Mouse (Mus musculus) CH12.LX (cell line): Measurements from ENCODE around the gene Zhx3. TPM values are rescaled to one million over a fixed set of nuclear protein-coding genes. Genes with fewer than 3 reads are reported as not detected.

ENCODE experiments used
- DNase-seq: peaks from one replicate; pipeline ENCODE4 v3.0.0-alpha.2; 2013; ENCODE audit errors: extremely low read depth
- H3K27ac ChIP-seq: 2 replicates; pipeline ENCODE4 v1.5.1; 2012; ENCODE audit warnings: low read depth, mild to moderate bottlenecking, control low read depth, moderate library complexity; ENCODE audit not compliant: insufficient read depth
- H3K27me3 ChIP-seq: replicated peaks from 2 replicates; pipeline ENCODE3; 2012; ENCODE audit warnings: inconsistent platforms
- H3K36me3 ChIP-seq, 2 experiments: replicated peaks in 1 of 2; 2 replicates each; pipeline versions ENCODE3 to v1.6.1; 2012; ENCODE audit warnings: inconsistent platforms in 1 of 2, low read length in 1 of 2, mild to moderate bottlenecking in 1 of 2, mixed read lengths in 1 of 2, moderate library complexity in 1 of 2; ENCODE audit not compliant: control insufficient read depth in 1 of 2, insufficient read depth in 1 of 2
- H3K4me1 ChIP-seq, 2 experiments: 2 replicates each; pipeline ENCODE4 v1.6.1; 2012; ENCODE audit warnings: inconsistent platforms in 1 of 2, moderate library complexity in 1 of 2; ENCODE audit not compliant: insufficient read depth in 2 of 2, control insufficient read depth in 1 of 2
- H3K4me2 ChIP-seq: 2 replicates; pipeline ENCODE4 v1.6.1; 2012; ENCODE audit warnings: low read depth, mild to moderate bottlenecking, control low read depth; ENCODE audit not compliant: poor library complexity, insufficient read depth, severe bottlenecking
- H3K4me3 ChIP-seq, 3 experiments: fragments of 150-350 bp in 1 of 3; sonication (generic) in 1 of 3; replicated peaks in 1 of 3; 2 replicates each; pipeline versions ENCODE3 to v1.5.1; 2011 to 2012; ENCODE audit warnings: low read depth in 2 of 3, low read length in 2 of 3, mild to moderate bottlenecking in 2 of 3, moderate library complexity in 2 of 3, control low read depth in 1 of 3, improper control_type of control experiment in 1 of 3, inconsistent platforms in 1 of 3, mixed read lengths in 1 of 3; ENCODE audit not compliant: poor library complexity in 1 of 3
- H3K79me2 ChIP-seq: replicated peaks from 2 replicates; pipeline ENCODE4 v1.6.1; 2012; ENCODE audit warnings: mild to moderate bottlenecking, moderate library complexity; ENCODE audit not compliant: control insufficient read depth, poor library complexity, insufficient read depth, severe bottlenecking; ENCODE audit errors: extremely low read depth
- H3K9ac ChIP-seq: 2 replicates; pipeline ENCODE4 v1.6.1; 2012; ENCODE audit warnings: low read depth, mild to moderate bottlenecking, control low read depth, moderate library complexity; ENCODE audit not compliant: insufficient read depth
- H3K9me3 ChIP-seq: replicated peaks from 2 replicates; pipeline ENCODE3; 2012; ENCODE audit warnings: low read length, inconsistent platforms, mixed read lengths
- BHLHE40 ChIP-seq: IDR thresholded peaks from 2 replicates; pipeline ENCODE4 v1.6.1; 2011; ENCODE audit warnings: mild to moderate bottlenecking, low read depth, low read length, improper control_type of control experiment
- CHD1 ChIP-seq: IDR thresholded peaks from 2 replicates; pipeline ENCODE4 v1.6.1; 2012; ENCODE audit warnings: low read depth, low read length, improper control_type of control experiment, inconsistent platforms
- CHD2 ChIP-seq: IDR thresholded peaks from 2 replicates; pipeline ENCODE4 v1.6.1; 2011; ENCODE audit warnings: low read length, improper control_type of control experiment
- CTCF ChIP-seq, 2 experiments: IDR thresholded peaks in 1 of 2; conservative IDR thresholded peaks in 1 of 2; 2 replicates each; pipeline ENCODE4 v1.5.1; 2011 to 2012; ENCODE audit warnings: low read depth in 2 of 2, low read length in 2 of 2, improper control_type of control experiment in 1 of 2, inconsistent platforms in 1 of 2, mild to moderate bottlenecking in 1 of 2, moderate library complexity in 1 of 2
- E2F4 ChIP-seq: IDR thresholded peaks from 2 replicates; pipeline ENCODE4 v1.6.1; 2011; ENCODE audit warnings: low read depth, low read length, improper control_type of control experiment; ENCODE audit not compliant: insufficient replicate concordance
- ELF1 ChIP-seq: IDR thresholded peaks from 2 replicates; pipeline ENCODE4 v1.6.1; 2014; ENCODE audit warnings: low read depth, mild to moderate bottlenecking, inconsistent platforms, low read length, improper control_type of control experiment
- EP300 ChIP-seq: IDR thresholded peaks from 2 replicates; pipeline ENCODE4 v1.6.1; 2011; ENCODE audit warnings: low read length, improper control_type of control experiment
- ETS1 ChIP-seq: conservative IDR thresholded peaks from 2 replicates; pipeline ENCODE4 v1.6.1; 2012; ENCODE audit warnings: low read depth, mild to moderate bottlenecking, inconsistent platforms, low read length, improper control_type of control experiment, moderate library complexity
- GABPA ChIP-seq: IDR thresholded peaks from 2 replicates; pipeline ENCODE4 v1.6.1; 2012; ENCODE audit warnings: low read depth, low read length, improper control_type of control experiment, inconsistent platforms; ENCODE audit not compliant: insufficient replicate concordance
- HCFC1 ChIP-seq: IDR thresholded peaks from 2 replicates; pipeline ENCODE4 v1.6.1; 2012; ENCODE audit warnings: low read depth, mild to moderate bottlenecking, inconsistent platforms, low read length, improper control_type of control experiment
- IRF4 ChIP-seq: IDR thresholded peaks from 2 replicates; pipeline ENCODE4 v1.6.1; 2014; ENCODE audit warnings: low read depth, mild to moderate bottlenecking, inconsistent platforms, low read length, improper control_type of control experiment
- JUN ChIP-seq: IDR thresholded peaks from 2 replicates; pipeline ENCODE4 v1.6.1; 2011; ENCODE audit warnings: low read depth, mild to moderate bottlenecking, low read length, improper control_type of control experiment, moderate library complexity; ENCODE audit not compliant: insufficient read depth
- JUND ChIP-seq: conservative IDR thresholded peaks from 2 replicates; pipeline ENCODE4 v1.6.1; 2011; ENCODE audit warnings: low read depth, low read length, improper control_type of control experiment
- KAT2A ChIP-seq: IDR thresholded peaks from 2 replicates; pipeline ENCODE4 v1.6.1; 2012; ENCODE audit warnings: low read length, improper control_type of control experiment, inconsistent platforms; ENCODE audit not compliant: insufficient replicate concordance
- MAFK ChIP-seq: IDR thresholded peaks from 2 replicates; pipeline ENCODE4 v1.6.1; 2011; ENCODE audit warnings: low read length, improper control_type of control experiment; ENCODE audit not compliant: insufficient replicate concordance
- MAX ChIP-seq: IDR thresholded peaks from 2 replicates; pipeline ENCODE4 v1.6.1; 2011; ENCODE audit warnings: low read length, improper control_type of control experiment
- MAZ ChIP-seq: IDR thresholded peaks from 2 replicates; pipeline ENCODE4 v1.6.1; 2012; ENCODE audit warnings: low read depth, mild to moderate bottlenecking, inconsistent platforms, low read length, improper control_type of control experiment, moderate library complexity
- MEF2A ChIP-seq: IDR thresholded peaks from 2 replicates; pipeline ENCODE4 v1.6.1; 2014; ENCODE audit warnings: low read depth, mild to moderate bottlenecking, inconsistent platforms, low read length, improper control_type of control experiment, borderline replicate concordance
- MXI1 ChIP-seq: IDR thresholded peaks from 2 replicates; pipeline ENCODE4 v1.6.1; 2011; ENCODE audit warnings: mild to moderate bottlenecking, low read depth, low read length, improper control_type of control experiment
- MYC ChIP-seq: IDR thresholded peaks from 2 replicates; pipeline ENCODE4 v1.6.1; 2011; ENCODE audit warnings: low read depth, mild to moderate bottlenecking, improper control_type of control experiment, low read length
- NELFE ChIP-seq: IDR thresholded peaks from 2 replicates; pipeline ENCODE4 v1.6.1; 2011; ENCODE audit warnings: low read depth, low read length, improper control_type of control experiment
- NRF1 ChIP-seq: IDR thresholded peaks from 2 replicates; pipeline ENCODE4 v1.6.1; 2014; ENCODE audit warnings: low read depth, mild to moderate bottlenecking, inconsistent platforms, low read length, improper control_type of control experiment, moderate library complexity
- PAX5 ChIP-seq: IDR thresholded peaks from 2 replicates; pipeline ENCODE4 v1.6.1; 2012; ENCODE audit warnings: low read length, inconsistent platforms, mixed read lengths
- POLR2A ChIP-seq: IDR thresholded peaks from 2 replicates; pipeline ENCODE4 v1.6.1; 2011; ENCODE audit warnings: low read depth, mild to moderate bottlenecking, improper control_type of control experiment, low read length
- POLR2AphosphoS2 ChIP-seq: IDR thresholded peaks from 2 replicates; pipeline ENCODE4 v1.6.1; 2011; ENCODE audit warnings: low read depth, low read length, improper control_type of control experiment
- RCOR1 ChIP-seq: conservative IDR thresholded peaks from 2 replicates; pipeline ENCODE4 v1.6.1; 2012; ENCODE audit warnings: low read depth, mild to moderate bottlenecking, inconsistent platforms, low read length, improper control_type of control experiment
- SIN3A ChIP-seq: IDR thresholded peaks from 2 replicates; pipeline ENCODE4 v1.6.1; 2012; ENCODE audit warnings: low read length, improper control_type of control experiment, inconsistent platforms
- SMC3 ChIP-seq: IDR thresholded peaks from 2 replicates; pipeline ENCODE4 v1.6.1; 2011; ENCODE audit warnings: low read depth, low read length, improper control_type of control experiment
- TBP ChIP-seq: conservative IDR thresholded peaks from 2 replicates; pipeline ENCODE4 v1.6.1; 2011; ENCODE audit warnings: low read depth, low read length, improper control_type of control experiment
- TCF12 ChIP-seq: IDR thresholded peaks from 2 replicates; pipeline ENCODE4 v1.6.1; 2014; ENCODE audit warnings: low read depth, mild to moderate bottlenecking, inconsistent platforms, low read length, improper control_type of control experiment
- UBTF ChIP-seq: IDR thresholded peaks from 2 replicates; pipeline ENCODE4 v1.6.1; 2012; ENCODE audit warnings: low read depth, mild to moderate bottlenecking, inconsistent platforms, low read length, improper control_type of control experiment, moderate library complexity
- USF1 ChIP-seq: IDR thresholded peaks from 2 replicates; pipeline ENCODE4 v1.6.1; 2014; ENCODE audit warnings: low read depth, mild to moderate bottlenecking, inconsistent platforms, low read length, improper control_type of control experiment
- USF2 ChIP-seq: conservative IDR thresholded peaks from 2 replicates; pipeline ENCODE4 v1.6.1; 2011; ENCODE audit warnings: low read depth, low read length, improper control_type of control experiment
- ZC3H11A ChIP-seq: IDR thresholded peaks from 2 replicates; pipeline ENCODE4 v1.6.1; 2012; ENCODE audit warnings: low read depth, mild to moderate bottlenecking, inconsistent platforms, low read length, improper control_type of control experiment
- ZKSCAN1 ChIP-seq: IDR thresholded peaks from 2 replicates; pipeline ENCODE4 v1.6.1; 2012; ENCODE audit warnings: low read depth, inconsistent platforms, low read length, improper control_type of control experiment, borderline replicate concordance
- ZMIZ1 ChIP-seq: IDR thresholded peaks from 2 replicates; pipeline ENCODE4 v1.6.1; 2012; ENCODE audit warnings: low read depth, mild to moderate bottlenecking, inconsistent platforms, low read length, improper control_type of control experiment
- ZNF384 ChIP-seq: IDR thresholded peaks from 2 replicates; pipeline ENCODE4 v1.6.1; 2012; ENCODE audit warnings: low read depth, low read length, improper control_type of control experiment, inconsistent platforms
- dilution Hi-C: fragments of 300-500 bp; cut with MboI; formaldehyde crosslinking; loops from 2 replicates; pipeline ENCODE4 v1.14.3; 2020; ENCODE audit warnings: low sequenced_read_pairs; ENCODE audit not compliant: extremely low pct_unique_long_range_greater_than_20kb, extremely low pct_ligation_motif_present
- in situ Hi-C: fragments of 300-500 bp; cut with MboI; formaldehyde crosslinking; loops from 3 replicates; pipeline ENCODE4 v1.14.3; 2019; ENCODE audit warnings: low sequenced_read_pairs, low pct_ligation_motif_present, low pct_unique_long_range_greater_than_20kb, mixed read lengths
- polyA plus RNA-seq: library from polyadenylated mRNA; unstranded; fragments of >175 nt; gene quantifications from 2 replicates; pipeline ENCODE4 v1.2.1, GENCODE M21; 2012; ENCODE audit warnings: low read depth; ENCODE audit not compliant: insufficient read length
- total RNA-seq, 2 experiments: library from RNA; depleted of rRNA; stranded (reverse); fragments of 300-350 nt in 1 of 2; fragments of >200 nt in 1 of 2; gene quantifications; 2 replicates each; pipeline ENCODE4 v1.2.3; 2012 to 2014

Gene Zhx3
- total RNA-seq (2012; rRNA removed) (3.7 and 4.2 TPM in 2 replicates), total RNA-seq (2014; rRNA removed) (1.3 and 1.7 TPM in 2 replicates), polyA plus RNA-seq (2.6 and 4.4 TPM in 2 replicates)

DNA sequence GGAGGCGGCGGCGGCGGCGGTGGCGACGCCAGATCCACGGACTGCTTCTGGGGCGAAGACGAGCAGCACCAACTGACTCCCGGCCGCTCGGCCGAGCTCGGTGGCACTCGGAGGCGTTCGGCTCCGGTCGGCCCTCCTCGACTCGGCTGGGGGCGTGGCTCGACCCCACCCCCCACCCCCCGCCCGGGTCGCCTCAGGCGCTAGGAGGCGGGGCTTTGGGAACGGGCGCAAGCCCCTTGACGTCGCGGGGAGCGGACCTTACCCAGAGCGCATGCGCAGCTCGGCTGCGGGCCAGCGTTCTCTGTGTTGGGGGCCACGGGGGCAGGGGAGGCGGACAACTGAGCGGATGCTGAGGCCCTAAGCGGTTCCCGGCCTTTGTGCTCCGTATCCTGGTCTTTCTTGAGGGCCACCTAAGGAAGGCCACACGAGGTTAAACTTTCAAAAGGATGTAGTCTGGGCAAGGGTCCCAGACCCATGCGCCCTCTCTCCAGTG lies at the start of gene Zhx3:
Gene Zhx3 (minus strand): TSS at position 109 of the 493 bp plus-strand sequence.
- dilution Hi-C loops = no loop called here
- in situ Hi-C loops = no loop called here
- Histone ChIP-seq H3K27me3 (no peaks in the 10 kb centered on the region), H3K9me3 (peaks cover 5% of the 10 kb centered on the region), H3K79me2 (peaks cover 2% of the 10 kb centered on the region; the same call in 1 of the 2 replicates), H3K4me2 (peak within 1 kb of the TSS; percentile 74), H3K9ac (peak within 1 kb of the TSS; percentile 92), H3K4me3 (peak within 1 kb of the TSS; percentile 55 to 91 (median 74)), H3K27ac (peak within 1 kb of the TSS; percentile 55), H3K4me1 (peaks cover 2 to 9% of the 10 kb centered on the region in 2 experiments; a peak in 2 of 4 replicates), H3K36me3 (no peaks in the 10 kb centered on the region)
- DNase-seq = peak; percentile 93
- TF ChIP-seq MEF2A = no peak
- no peak for TF ChIP-seq TBP
- TF ChIP-seq JUN = no peak
- TF ChIP-seq NELFE = peak; percentile 85
- TF ChIP-seq TCF12 = peak; percentile 54; the same call in 1 of the 2 replicates
- TF ChIP-seq POLR2AphosphoS2 = no peak
- no peak for TF ChIP-seq ELF1
- no peak for TF ChIP-seq BHLHE40
- TF ChIP-seq USF1 = no peak
- no peak for TF ChIP-seq KAT2A
- no peak for TF ChIP-seq CTCF (conservative IDR thresholded peaks at IDR 0.05 in 1 of 2, IDR thresholded peaks at IDR 0.05 in 1 of 2; ENCODE audit: low read depth in 2 of 2, low read length in 2 of 2)
- no peak for TF ChIP-seq EP300
- no peak for TF ChIP-seq ZNF384
- no peak for TF ChIP-seq ETS1
- no peak for TF ChIP-seq SMC3
- no peak for TF ChIP-seq RCOR1
- TF ChIP-seq ZMIZ1 = no peak
- TF ChIP-seq PAX5 = no peak
- no peak for TF ChIP-seq ZKSCAN1
- no peak for TF ChIP-seq MAX
- TF ChIP-seq CHD1 = no peak
- no peak for TF ChIP-seq SIN3A
- no peak for TF ChIP-seq ZC3H11A
- TF ChIP-seq POLR2A = peak; percentile 90
- TF ChIP-seq IRF4 = peak; percentile 10; the same call in 1 of the 2 replicates
- no peak for TF ChIP-seq MYC
- TF ChIP-seq JUND = no peak
- 0 out of 2 replicates have a peak, but pooled peaks have one; percentile 33 for TF ChIP-seq MAZ
- TF ChIP-seq CHD2 = 0 out of 2 replicates have a peak, but pooled peaks have one; percentile 45
- no peak for TF ChIP-seq E2F4
- peak; percentile 98 for TF ChIP-seq NRF1
- TF ChIP-seq GABPA = no peak
- TF ChIP-seq MAFK = no peak
- TF ChIP-seq UBTF = no peak
- no peak for TF ChIP-seq HCFC1
- TF ChIP-seq MXI1 = no peak; the same call in 1 of the 2 replicates
- no peak for TF ChIP-seq USF2
- TF ChIP-seq, all 38 proteins: peak for 7
